Mouse (Mus musculus) heart, adult 10 weeks (tissue): ENCODE results near the gene Mbtps2. TPM values are rescaled to one million over a fixed set of nuclear protein-coding genes. Genes with fewer than 3 reads are reported as not detected.

Experiments used
- polyA plus RNA-seq: library from polyadenylated mRNA; stranded (reverse); fragments of 350-450 nt; fragmentation: Illumina TruSeq; extraction: RNeasy Lipid Tissue Mini Kit (QIAGEN cat#74804); gene quantifications from one replicate; pipeline ENCODE4 v1.2.3, GENCODE M21; 2014; ENCODE audit warnings: low read depth, low replicate concordance

Gene Mbtps2
- 10.6 TPM for polyA plus RNA-seq

DNA sequence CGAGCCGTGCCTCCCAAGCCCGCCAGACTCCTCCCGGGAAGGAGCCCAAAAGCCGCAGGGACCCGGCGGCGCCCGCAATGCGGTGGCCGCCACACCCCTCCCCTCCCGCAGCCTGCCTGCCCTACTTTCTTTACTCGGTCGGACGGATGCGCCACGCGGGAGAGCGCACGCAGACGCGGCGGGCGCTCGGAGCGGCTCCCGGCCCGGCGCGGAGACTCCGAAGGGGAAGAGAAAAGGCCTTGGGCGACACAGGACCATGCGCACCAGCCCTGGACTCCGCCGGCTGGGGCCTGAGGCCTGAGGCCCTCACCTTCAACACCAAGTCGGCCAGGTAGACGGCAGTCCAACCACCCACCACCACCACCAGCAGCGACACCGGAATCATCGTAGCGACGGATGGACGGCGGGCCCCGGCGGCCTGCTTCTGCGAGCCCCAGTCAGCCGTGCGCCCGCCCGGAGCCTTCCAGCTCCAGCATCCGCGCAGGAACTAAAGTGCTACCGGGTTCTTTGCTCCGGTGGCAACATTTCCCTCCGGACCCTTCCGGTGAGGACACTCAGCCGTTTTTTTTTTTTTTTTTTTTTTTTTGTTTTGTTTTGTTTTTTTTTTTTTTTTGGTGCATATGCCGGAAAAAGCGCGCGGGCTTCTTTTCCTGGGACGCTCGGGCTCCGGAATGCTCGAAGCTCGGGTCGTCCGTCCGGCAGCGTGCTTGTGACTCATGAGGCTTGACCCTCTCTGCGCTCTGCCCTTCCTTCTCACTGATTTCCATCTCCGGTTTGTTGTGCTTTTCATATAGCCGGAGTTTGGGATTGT lies at the start of gene Mbtps2:
Gene Mbtps2 (minus strand): TSS at position 530 of the 811 bp plus-strand sequence.

DNA sequence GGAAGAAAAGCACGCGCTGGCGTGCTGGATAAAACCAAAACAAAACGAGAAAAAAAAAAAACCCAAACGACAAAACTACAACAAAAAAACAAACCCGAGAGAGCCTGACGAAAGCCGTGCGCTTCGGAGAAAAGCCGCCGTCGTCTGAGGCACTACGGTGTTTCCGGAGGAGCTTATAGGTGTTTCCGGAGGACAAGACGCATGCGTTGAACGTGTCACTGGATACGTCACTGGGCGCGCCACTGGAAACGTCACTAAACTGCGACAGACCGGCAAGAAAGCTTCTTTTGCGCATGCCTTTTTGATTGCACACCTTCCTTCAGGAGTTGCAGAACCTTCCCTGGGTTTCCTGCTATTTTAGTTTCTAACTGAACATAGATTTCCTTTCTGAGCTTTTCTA lies 29.7 kb downstream of the Mbtps2 start, which contains the start of gene Yy2:
Gene Yy2 (minus strand): TSS at position 146 of the 400 bp plus-strand sequence.

GRCm38 (mm10) chrX:157491944-157492726 lies 106.4 kb downstream of the Mbtps2 start, which contains the start of gene Sms:
TSS of gene Sms (minus strand) at chrX:157492287.

Other genes starting within 250 kb of the Mbtps2 start
- 0.10 TPM for gene Phex, start 183.4 kb downstream of the Mbtps2 start, polyA plus RNA-seq
- gene Sms, start 106.4 kb downstream of the Mbtps2 start, polyA plus RNA-seq: 63.7 TPM
- gene Yy2, start 29.7 kb downstream of the Mbtps2 start, polyA plus RNA-seq: 2.3 TPM
- gene Smpx, start 100.2 kb upstream of the Mbtps2 start, polyA plus RNA-seq: 598 TPM
- gene Klhl34, start 219.7 kb upstream of the Mbtps2 start, polyA plus RNA-seq: 5.9 TPM